17 mouse cellular contexts compared by ENCODE assay signal in genomic region chr11:8541222-8541815, GRCm38 (mm10).
DNase-seq lines count a peak whose midpoint lies in the region; ATAC-seq lines count a peak whose summit lies in the region.
"Had no signal": no experiment of that assay in that cellular context is flagged by ENCODE, and none has a peak within 500 bp of the region (broad histone marks: within the 10 kb centered on the region; RNA-seq: fewer than 3 reads in every experiment).

No protein-coding gene starts in this region.

- no peak overlapping the region for H3K4me2 ChIP-seq in embryonic facial prominence, embryonic 13.5 days
- no peak overlapping the region for H3K4me2 ChIP-seq in kidney, embryonic 15.5 days
- H3K4me2 ChIP-seq in forebrain, embryonic 14.5 days (ENCODE audit: low read length), result no peak overlapping the region
- no peak overlapping the region for H3K4me2 ChIP-seq in midbrain, embryonic 15.5 days
- H3K4me2 ChIP-seq in heart, embryonic 11.5 days, result no peak overlapping the region
- H3K4me2 ChIP-seq: neural tube, embryonic 12.5 days had no signal

- H3K27me3 ChIP-seq in embryonic facial prominence, embryonic 13.5 days, result no peaks in the 10 kb centered on the region
- no peaks in the 10 kb centered on the region for H3K27me3 ChIP-seq in embryonic facial prominence, embryonic 10.5 days (replicated peaks; ENCODE audit: low read depth, poor library complexity, severe bottlenecking)
- no peaks in the 10 kb centered on the region for H3K27me3 ChIP-seq in kidney, embryonic 15.5 days
- no peaks in the 10 kb centered on the region for H3K27me3 ChIP-seq in forebrain, embryonic 14.5 days (replicated peaks; ENCODE audit: control insufficient read depth, insufficient read depth, low read length)
- no peaks in the 10 kb centered on the region for H3K27me3 ChIP-seq in midbrain, embryonic 15.5 days (replicated peaks)
- no peaks in the 10 kb centered on the region for H3K27me3 ChIP-seq in heart, embryonic 11.5 days (ENCODE audit: control insufficient read depth, insufficient read depth, low read length)
- H3K27me3 ChIP-seq: neural tube, embryonic 12.5 days had no signal

- peaks cover 64% of the 10 kb centered on the region for H3K4me1 ChIP-seq in embryonic facial prominence, embryonic 13.5 days
- no peaks in the 10 kb centered on the region for H3K4me1 ChIP-seq in embryonic facial prominence, embryonic 10.5 days
- H3K4me1 ChIP-seq in kidney, embryonic 15.5 days, result peaks cover 54% of the 10 kb centered on the region
- H3K4me1 ChIP-seq in forebrain, embryonic 14.5 days (ENCODE audit: control insufficient read depth, insufficient read depth, low read length), result peaks cover 10% of the 10 kb centered on the region
- no peaks in the 10 kb centered on the region for H3K4me1 ChIP-seq in midbrain, embryonic 15.5 days
- H3K4me1 ChIP-seq in heart, embryonic 11.5 days (ENCODE audit: control insufficient read depth, insufficient read depth, low read length), result 0 out of 2 replicates have a peak, but pooled peaks cover 3% of the 10 kb centered on the region
- H3K4me1 ChIP-seq: neural tube, embryonic 12.5 days had no signal

- DNase-seq in embryonic facial prominence, embryonic 10.5 days (ENCODE audit: low spot score), result no peak
- DNase-seq in kidney, postnatal 10 days, result no peak
- DNase-seq in forebrain, embryonic 14.5 days (ENCODE audit: low spot score), result peak; percentile 67
- no peak for DNase-seq in natural killer cell, adult 2 months (ENCODE audit: low spot score in 2 of 2)
- DNase-seq: cerebellum, postnatal 25 days; gastrocnemius, adult 2 months; heart, adult 11 months; heart, postnatal 4 days; kidney, postnatal 14 days; lung, adult 18-20 months had no signal

- WGBS in embryonic facial prominence, embryonic 13.5 days, result 58% methylated on average over 9 of the region's 9 CpGs
- WGBS in embryonic facial prominence, embryonic 10.5 days, result 78% methylated on average over 9 of the region's 9 CpGs
- 77% methylated on average over 9 of the region's 9 CpGs for WGBS in kidney, embryonic 15.5 days
- 35% methylated on average over 9 of the region's 9 CpGs for WGBS in forebrain, embryonic 14.5 days
- 68% methylated on average over 9 of the region's 9 CpGs for WGBS in midbrain, embryonic 15.5 days
- 78% methylated on average over 9 of the region's 9 CpGs for WGBS in heart, embryonic 11.5 days (ENCODE audit: insufficient replicate concordance)

- no peaks in the 10 kb centered on the region for H3K9me3 ChIP-seq in embryonic facial prominence, embryonic 13.5 days
- H3K9me3 ChIP-seq in embryonic facial prominence, embryonic 10.5 days, result no peaks in the 10 kb centered on the region
- H3K9me3 ChIP-seq in kidney, embryonic 15.5 days (replicated peaks), result no peaks in the 10 kb centered on the region
- no peaks in the 10 kb centered on the region for H3K9me3 ChIP-seq in forebrain, embryonic 14.5 days (replicated peaks; ENCODE audit: control insufficient read depth, low read length)
- no peaks in the 10 kb centered on the region for H3K9me3 ChIP-seq in midbrain, embryonic 15.5 days
- H3K9me3 ChIP-seq in heart, embryonic 11.5 days (replicated peaks; ENCODE audit: control insufficient read depth, low read length), result no peaks in the 10 kb centered on the region
- H3K9me3 ChIP-seq: neural tube, embryonic 12.5 days had no signal

- peak; percentile 45 for ATAC-seq in embryonic facial prominence, embryonic 13.5 days (ENCODE audit: insufficient number of reproducible peaks, insufficient read depth, low FRiP score, low TSS enrichment, low read depth)
- ATAC-seq in kidney, embryonic 15.5 days (replicated peaks; ENCODE audit: low FRiP score), result no peak
- ATAC-seq in forebrain, embryonic 14.5 days, result peak; percentile 86
- ATAC-seq in midbrain, embryonic 15.5 days (replicated peaks), result peak; percentile 82
- ATAC-seq in heart, embryonic 11.5 days (replicated peaks; ENCODE audit: insufficient number of reproducible peaks, low FRiP score, low TSS enrichment), result no peak
- ATAC-seq: intestine, postnatal 0 days had no signal

- no peak overlapping the region for H3K9ac ChIP-seq in embryonic facial prominence, embryonic 13.5 days
- H3K9ac ChIP-seq in kidney, embryonic 15.5 days, result no peak overlapping the region
- no peak overlapping the region for H3K9ac ChIP-seq in forebrain, embryonic 14.5 days (ENCODE audit: low read length)
- no peak overlapping the region for H3K9ac ChIP-seq in midbrain, embryonic 15.5 days
- H3K9ac ChIP-seq in heart, embryonic 11.5 days (ENCODE audit: low read depth, low read length), result no peak overlapping the region
- H3K9ac ChIP-seq: neural tube, embryonic 12.5 days had no signal

- peak overlapping the region; percentile 84 for H3K27ac ChIP-seq in embryonic facial prominence, embryonic 13.5 days
- H3K27ac ChIP-seq in embryonic facial prominence, embryonic 10.5 days (replicated peaks), result no peak overlapping the region
- H3K27ac ChIP-seq in kidney, embryonic 15.5 days, result 0 out of 2 replicates have a peak overlapping the region, but pooled peaks have one; percentile 9
- 0 out of 2 replicates have a peak overlapping the region, but pooled peaks have one; percentile 3 for H3K27ac ChIP-seq in forebrain, embryonic 14.5 days (ENCODE audit: low read depth, low read length)
- no peak overlapping the region for H3K27ac ChIP-seq in midbrain, embryonic 15.5 days
- H3K27ac ChIP-seq in heart, embryonic 11.5 days (ENCODE audit: low read depth, low read length), result no peak overlapping the region
- H3K27ac ChIP-seq: gastrocnemius, adult 2 months; neural tube, embryonic 12.5 days; stomach, postnatal 0 days had no signal

- H3K4me3 ChIP-seq in embryonic facial prominence, embryonic 13.5 days, result no peak overlapping the region
- no peak overlapping the region for H3K4me3 ChIP-seq in embryonic facial prominence, embryonic 10.5 days
- no peak overlapping the region for H3K4me3 ChIP-seq in kidney, embryonic 15.5 days (replicated peaks)
- H3K4me3 ChIP-seq in forebrain, embryonic 14.5 days (ENCODE audit: low read depth, low read length), result no peak overlapping the region
- H3K4me3 ChIP-seq in midbrain, embryonic 15.5 days, result no peak overlapping the region
- H3K4me3 ChIP-seq in heart, embryonic 11.5 days (ENCODE audit: low read depth, low read length), result no peak overlapping the region
- H3K4me3 ChIP-seq: gastrocnemius, adult 2 months; neural tube, embryonic 12.5 days had no signal

- H3K36me3 ChIP-seq in embryonic facial prominence, embryonic 13.5 days, result peaks cover 40% of the 10 kb centered on the region
- peaks cover 69% of the 10 kb centered on the region for H3K36me3 ChIP-seq in embryonic facial prominence, embryonic 10.5 days (replicated peaks)
- peaks cover 50% of the 10 kb centered on the region for H3K36me3 ChIP-seq in kidney, embryonic 15.5 days
- no peaks in the 10 kb centered on the region for H3K36me3 ChIP-seq in forebrain, embryonic 14.5 days (ENCODE audit: control insufficient read depth, insufficient read depth, low read length)
- H3K36me3 ChIP-seq in midbrain, embryonic 15.5 days (replicated peaks), result no peaks in the 10 kb centered on the region
- no peaks in the 10 kb centered on the region for H3K36me3 ChIP-seq in heart, embryonic 11.5 days (ENCODE audit: control insufficient read depth, insufficient read depth, low read length)
- H3K36me3 ChIP-seq: neural tube, embryonic 12.5 days had no signal

Comparison
In these comparisons a context has a peak if more than half of its experiments do, and no peak if none do; other contexts are left out.
1. H3K27ac ChIP-seq: peak in embryonic facial prominence, embryonic 13.5 days (single experiment), kidney, embryonic 15.5 days (single experiment) and forebrain, embryonic 14.5 days (single experiment); none in embryonic facial prominence, embryonic 10.5 days (single experiment), midbrain, embryonic 15.5 days (single experiment) and heart, embryonic 11.5 days (single experiment).
2. ATAC-seq: peak in embryonic facial prominence, embryonic 13.5 days (single experiment), forebrain, embryonic 14.5 days (single experiment) and midbrain, embryonic 15.5 days (single experiment); none in kidney, embryonic 15.5 days (single experiment) and heart, embryonic 11.5 days (single experiment).